Mouse (Mus musculus): ENCODE data around the gene Sirt2.

DNA sequence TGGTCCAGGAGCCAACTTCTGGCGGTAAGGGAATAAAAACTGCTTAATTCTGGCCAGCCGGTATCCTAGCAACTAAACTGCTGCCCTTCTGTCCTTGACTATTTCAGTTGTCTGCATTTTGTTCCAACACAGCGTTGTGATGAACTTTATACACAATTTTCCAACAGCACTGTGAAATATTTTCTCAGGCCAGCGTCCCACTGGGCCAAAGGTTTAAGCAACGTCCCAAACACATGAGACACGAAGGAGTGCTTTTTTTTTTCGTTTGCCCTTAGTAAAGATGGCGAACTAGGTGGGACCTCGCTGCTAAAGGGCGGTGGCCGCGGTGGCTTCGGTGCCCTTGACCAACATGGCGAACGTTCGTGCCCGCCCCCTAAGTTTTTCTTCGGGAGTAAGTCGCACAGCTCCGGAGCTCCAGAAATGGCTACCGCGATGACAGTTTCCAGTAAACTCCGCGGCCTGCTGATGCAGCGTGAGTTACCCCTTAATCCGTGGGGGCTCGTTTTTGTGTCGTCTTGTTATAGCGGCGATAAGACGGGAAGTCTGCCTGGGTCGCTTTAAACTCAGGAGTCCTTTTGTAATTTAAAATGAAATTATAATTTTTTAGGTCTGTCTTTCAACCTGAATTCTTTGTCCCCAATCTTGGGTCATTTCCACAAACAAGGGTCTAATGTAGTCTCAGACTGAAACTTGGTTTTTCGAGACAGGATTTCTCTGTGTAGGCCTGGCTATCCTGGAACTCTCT is 58.6 kb downstream of the Sirt2 start, which contains the start of gene Ech1:
- TF ChIP-seq CTCF (IDR thresholded peaks at IDR 0.05; ENCODE audit: control insufficient read depth, insufficient read depth, insufficient replicate concordance, low read depth, low read length): no peak
- TF ChIP-seq POLR2A (IDR thresholded peaks at IDR 0.05; ENCODE audit: control insufficient read depth, low read depth, low read length): peak; percentile 70

Measured in testis, adult 2 months (tissue).